Mouse (Mus musculus): ENCODE measurements around the gene Chp1. TPM values are rescaled to one million over a fixed set of nuclear protein-coding genes. Genes with fewer than 3 reads are reported as not detected.

Gene Chp1
- total RNA-seq, 2 experiments from 2014 or later: 75.1 to 80.9 TPM

DNA sequence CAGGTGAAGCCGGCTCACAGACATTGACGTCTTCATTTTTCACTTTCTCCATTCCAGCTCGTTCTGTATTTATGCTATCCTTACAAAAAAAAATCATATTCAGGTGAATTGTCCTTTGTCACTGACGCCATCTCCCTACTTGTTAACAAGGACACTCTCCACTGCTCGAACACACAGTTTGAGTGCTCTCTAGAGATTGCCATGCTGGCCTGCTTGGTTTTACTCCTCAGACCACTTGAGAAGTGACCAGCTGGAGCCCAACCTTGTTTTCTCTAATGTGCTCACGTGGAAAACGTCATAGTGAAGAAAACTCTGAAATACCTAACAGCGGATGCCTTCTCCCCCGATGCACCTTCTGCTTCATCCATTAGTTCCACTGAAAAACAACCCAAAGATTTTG is 8.7 kb upstream of the Chp1 start:
- intact Hi-C loops (cut with DNase I): no loop called here
- no peak for TF ChIP-seq CTCF (IDR thresholded peaks at IDR 0.05)
- Histone ChIP-seq H3K27ac (no peak overlapping the region), H3K4me3 (no peak overlapping the region)
- DNase-seq: no peak

DNA sequence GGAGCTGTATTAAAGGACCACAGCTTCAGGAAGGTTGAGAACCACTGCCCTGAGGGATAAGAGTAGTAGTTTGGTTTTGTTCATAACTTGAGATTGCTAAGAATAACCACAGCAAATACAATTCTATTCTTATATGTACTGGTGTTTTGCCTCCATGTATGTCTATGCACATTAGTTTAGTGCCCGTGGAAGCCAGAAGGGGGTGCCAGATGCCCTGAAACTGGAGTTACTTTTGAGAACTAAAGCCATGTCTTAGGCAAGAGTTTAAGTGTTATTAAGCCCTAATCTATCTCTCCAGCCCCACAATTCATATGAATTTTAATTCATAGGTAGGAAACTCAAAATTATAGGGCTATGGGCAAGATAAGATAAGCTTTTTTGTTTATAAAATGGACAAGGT is 5.4 kb upstream of the Chp1 start:
- DNase-seq: peak; percentile 62
- Histone ChIP-seq H3K27ac (no peak overlapping the region), H3K4me3 (no peak overlapping the region)
- TF ChIP-seq CTCF (IDR thresholded peaks at IDR 0.05): peak; percentile 67
- intact Hi-C loops (cut with DNase I): no loop called here

DNA sequence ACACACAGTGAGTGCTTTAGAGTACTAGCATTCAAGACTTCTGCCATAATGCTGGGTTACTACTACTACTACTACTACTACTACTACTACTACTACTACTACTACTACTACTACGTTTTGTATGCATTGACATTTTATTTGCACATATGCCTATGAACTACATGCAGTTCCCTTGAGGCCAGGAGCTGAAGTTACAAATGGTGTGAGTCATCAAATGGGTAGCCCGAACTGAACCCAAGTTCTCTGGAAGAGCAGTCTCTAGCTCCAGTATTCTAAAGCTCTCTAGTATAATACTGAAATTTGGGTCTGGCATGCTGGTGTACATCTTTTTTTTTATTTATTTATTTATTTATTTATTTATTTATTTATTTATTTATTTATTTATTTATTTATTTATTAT is 3.8 kb upstream of the Chp1 start:
- Histone ChIP-seq H3K4me3 (no peak overlapping the region), H3K27ac (no peak overlapping the region)
- TF ChIP-seq CTCF (IDR thresholded peaks at IDR 0.05): no peak
- intact Hi-C loops (cut with DNase I): no loop called here
- no peak for DNase-seq

DNA sequence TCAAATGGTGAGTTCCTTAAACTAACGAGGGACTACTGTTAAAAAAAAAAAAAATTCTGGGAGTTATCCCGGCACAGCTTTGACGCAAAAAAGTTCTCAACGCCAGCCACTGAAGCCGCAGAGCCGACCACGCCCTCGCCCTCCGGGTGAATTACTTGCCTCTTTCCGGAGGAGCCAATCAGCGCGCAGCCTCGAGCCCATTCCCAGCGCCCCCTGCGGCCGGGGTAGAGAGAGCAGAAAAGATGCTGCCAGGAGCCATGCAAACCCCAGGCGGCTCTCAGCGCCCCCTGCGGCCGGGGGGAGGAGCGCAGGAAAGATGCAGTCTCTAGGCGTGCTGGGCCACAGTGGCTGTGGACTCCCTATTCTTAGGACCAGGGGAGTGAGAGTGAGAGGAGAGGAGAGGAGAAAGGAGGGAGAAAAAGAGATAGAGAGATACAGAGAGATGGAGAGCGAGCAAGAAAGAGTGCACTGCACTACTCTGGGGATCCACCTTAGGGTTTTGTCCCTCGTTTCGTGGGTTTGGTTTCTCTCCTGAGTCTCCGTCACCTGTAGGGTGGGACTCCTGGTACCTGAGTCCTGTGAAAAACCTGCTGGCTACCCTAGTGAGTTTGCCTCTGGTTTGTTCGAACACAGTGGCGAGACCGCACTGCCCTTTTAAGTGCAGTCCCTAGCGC is 512 bp upstream of the Chp1 start:
- TF ChIP-seq CTCF (IDR thresholded peaks at IDR 0.05): peak; percentile 99; the same call in 1 of the 2 replicates
- peak overlapping the region; percentile 94 for H3K27ac ChIP-seq
- peak; percentile 96 for DNase-seq
- peak overlapping the region; percentile 93 for H3K4me3 ChIP-seq
- intact Hi-C loops (cut with DNase I): loop anchor here (1.0 to 5.0 kb wide), 3 partner anchors 48 to 130 kb away; partner anchors contain the start of genes Ino80 and Rtf1

DNA sequence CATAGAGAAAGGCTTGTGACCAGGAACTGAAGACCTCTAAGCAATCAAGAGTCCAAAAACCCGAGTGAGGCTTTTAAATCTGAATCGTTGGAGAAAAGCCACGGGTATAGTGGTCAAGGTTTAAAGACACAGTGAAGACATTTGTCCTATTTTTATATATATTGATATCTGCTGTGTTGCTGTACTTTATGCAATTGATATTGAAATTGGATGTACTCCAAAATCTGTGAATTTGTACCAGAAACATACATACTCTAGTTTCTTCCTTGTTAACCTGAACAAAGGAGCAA is 819 bp downstream of the Chp1 start:
- intact Hi-C loops (cut with DNase I): loop anchor here (5.0 kb wide), 1 partner anchor 129 kb away; the partner anchor contains the start of gene Rtf1
- Histone ChIP-seq H3K4me3 (peak overlapping the region; percentile 93), H3K27ac (peak overlapping the region; percentile 94)
- no peak for DNase-seq
- no peak for TF ChIP-seq CTCF (IDR thresholded peaks at IDR 0.05)

DNA sequence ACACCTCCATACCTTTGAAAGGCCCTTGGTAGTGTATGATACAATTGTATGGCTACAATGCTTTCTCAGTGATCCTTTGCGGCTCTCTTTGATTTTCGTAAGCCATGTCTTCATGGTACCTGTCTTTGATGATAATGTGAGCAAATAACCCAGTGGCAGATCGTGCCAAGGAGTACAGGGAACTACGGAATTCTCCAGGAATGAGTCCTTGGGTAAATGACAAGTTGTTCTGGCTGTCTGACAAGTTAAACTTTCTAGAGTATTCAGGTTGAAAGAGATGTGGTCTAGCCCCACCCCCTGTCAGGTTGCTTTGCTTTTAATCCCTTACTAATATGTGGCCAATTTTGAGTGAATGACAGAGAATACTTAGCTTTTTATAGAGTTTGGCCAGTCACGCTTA is 1.2 kb downstream of the Chp1 start:
- DNase-seq: no peak
- TF ChIP-seq CTCF (IDR thresholded peaks at IDR 0.05): no peak
- intact Hi-C loops (cut with DNase I): loop anchor here (5.0 kb wide), 1 partner anchor 129 kb away; the partner anchor contains the start of gene Rtf1
- peak overlapping the region; percentile 93 for H3K4me3 ChIP-seq
- peak overlapping the region; percentile 94 for H3K27ac ChIP-seq

DNA sequence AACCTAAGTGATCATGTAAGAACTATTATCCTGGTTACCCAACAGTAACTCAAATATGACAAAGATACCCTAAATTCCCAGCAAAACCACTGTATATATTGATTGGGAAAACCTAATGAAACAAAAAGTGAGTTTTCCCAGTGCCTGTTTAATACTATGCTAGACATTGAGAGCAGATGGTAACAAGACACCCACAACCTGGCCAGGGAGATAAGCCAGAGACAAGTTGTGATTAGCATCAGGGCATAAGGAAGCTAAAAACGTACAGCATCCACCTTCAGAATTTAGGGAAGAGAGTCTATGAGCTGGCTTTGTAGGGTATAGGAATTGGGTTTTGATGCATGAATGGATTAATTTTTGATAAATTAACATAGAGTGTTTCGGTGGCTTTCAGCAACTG is 2.2 kb downstream of the Chp1 start:
- intact Hi-C loops (cut with DNase I): loop anchor here (5.0 kb wide), 1 partner anchor 128 kb away; the partner anchor contains the start of gene Rtf1
- no peak for TF ChIP-seq CTCF (IDR thresholded peaks at IDR 0.05)
- no peak for DNase-seq
- no peak overlapping the region for H3K4me3 ChIP-seq
- H3K27ac ChIP-seq: no peak overlapping the region

DNA sequence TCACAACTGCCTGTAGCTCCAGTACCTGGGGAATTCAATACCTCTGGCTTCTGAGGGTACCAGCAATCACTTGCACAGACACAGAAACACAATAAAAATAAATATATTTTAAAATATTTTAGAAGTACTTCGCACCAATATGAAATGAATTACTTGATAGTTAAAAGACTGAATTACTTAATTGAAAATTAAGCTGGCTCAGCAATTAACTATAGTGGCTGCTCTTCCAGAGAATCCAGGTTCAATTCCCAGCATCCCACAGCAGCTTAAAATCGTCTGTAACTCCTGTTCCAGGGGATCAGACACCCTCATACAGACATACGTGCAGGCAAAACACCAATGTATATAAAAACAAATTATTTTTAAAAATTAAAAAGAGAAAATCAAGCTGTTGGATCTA is 10.5 kb downstream of the Chp1 start:
- Histone ChIP-seq H3K4me3 (no peak overlapping the region), H3K27ac (no peak overlapping the region)
- DNase-seq: no peak
- no peak for TF ChIP-seq CTCF (IDR thresholded peaks at IDR 0.05)
- intact Hi-C loops (cut with DNase I): no loop called here

DNA sequence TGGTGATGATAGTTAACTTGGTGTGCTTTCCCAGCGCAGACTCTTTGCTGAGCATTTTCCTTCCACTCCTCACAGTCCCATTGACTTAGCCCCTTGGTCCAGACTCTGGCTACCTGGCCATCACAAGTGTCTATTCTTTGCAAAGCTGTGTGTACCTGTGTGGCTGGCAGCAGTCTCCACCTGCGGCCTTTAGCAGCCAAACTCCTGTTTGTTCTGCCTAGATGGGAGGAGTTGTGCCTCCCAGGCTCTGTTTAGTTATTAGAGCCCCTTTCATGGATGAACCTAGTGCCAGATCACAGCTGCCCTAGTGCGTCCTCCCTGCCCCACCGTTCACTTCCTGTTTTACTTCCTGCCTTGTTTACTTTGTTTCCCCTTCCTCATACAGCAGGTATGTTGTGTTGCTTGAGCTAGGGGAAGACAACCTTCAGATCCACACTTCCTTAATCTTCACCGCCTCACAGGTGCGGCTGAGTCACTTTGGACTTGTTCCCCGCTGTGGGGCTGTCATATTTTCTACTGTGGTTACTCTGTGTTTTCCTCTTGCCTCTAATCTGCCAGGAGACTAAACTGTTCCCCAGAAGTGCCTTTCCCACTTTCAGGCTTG is 11.3 kb downstream of the Chp1 start:
- no peak for DNase-seq
- intact Hi-C loops (cut with DNase I): no loop called here
- H3K4me3 ChIP-seq: no peak overlapping the region
- TF ChIP-seq CTCF (IDR thresholded peaks at IDR 0.05): no peak
- 0 out of 2 replicates have a peak overlapping the region, but pooled peaks have one; percentile 20 for H3K27ac ChIP-seq

DNA sequence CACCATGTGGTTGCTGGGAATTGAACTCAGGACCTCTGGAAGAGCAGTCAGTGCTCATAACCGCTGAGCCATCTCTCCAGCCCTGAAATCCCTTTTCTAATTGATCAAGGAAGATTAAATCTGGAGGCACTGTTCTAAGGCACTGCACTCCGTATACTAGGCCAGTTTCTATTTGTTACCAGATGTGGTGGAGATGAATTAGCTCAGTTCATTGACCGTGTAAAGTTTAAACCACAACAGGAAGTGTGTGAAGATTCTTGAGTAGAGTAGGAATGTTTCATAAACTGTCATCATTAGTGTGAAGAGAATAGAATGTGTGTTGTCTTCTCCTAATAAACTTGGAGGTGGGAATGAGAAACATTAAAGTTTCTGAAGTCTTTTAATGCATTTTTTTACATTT is 14.3 kb downstream of the Chp1 start:
- H3K4me3 ChIP-seq: no peak overlapping the region
- intact Hi-C loops (cut with DNase I): no loop called here
- no peak for DNase-seq
- H3K27ac ChIP-seq: no peak overlapping the region
- TF ChIP-seq CTCF (IDR thresholded peaks at IDR 0.05): no peak

DNA sequence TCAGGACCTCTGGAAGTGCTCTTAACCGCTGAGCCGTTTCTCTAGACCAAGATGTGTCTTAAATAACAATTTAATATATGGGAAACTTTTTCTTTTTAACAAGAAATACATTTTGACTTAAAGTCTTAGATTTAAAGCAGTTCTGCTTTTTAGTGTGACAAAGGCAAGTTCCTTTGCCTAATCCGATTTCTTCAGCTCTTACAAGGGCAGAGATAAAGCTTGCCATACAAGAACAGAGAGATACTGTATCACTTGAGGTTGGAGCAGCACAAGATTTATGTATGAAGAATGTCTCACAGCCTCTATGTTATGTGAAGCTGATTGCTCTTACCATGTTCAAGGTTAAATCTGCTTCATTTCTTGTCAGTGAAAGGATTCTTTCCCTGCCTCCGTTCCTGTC is 17.8 kb downstream of the Chp1 start:
- no peak for TF ChIP-seq CTCF (IDR thresholded peaks at IDR 0.05)
- intact Hi-C loops (cut with DNase I): no loop called here
- Histone ChIP-seq H3K27ac (no peak overlapping the region), H3K4me3 (no peak overlapping the region)
- DNase-seq: no peak

DNA sequence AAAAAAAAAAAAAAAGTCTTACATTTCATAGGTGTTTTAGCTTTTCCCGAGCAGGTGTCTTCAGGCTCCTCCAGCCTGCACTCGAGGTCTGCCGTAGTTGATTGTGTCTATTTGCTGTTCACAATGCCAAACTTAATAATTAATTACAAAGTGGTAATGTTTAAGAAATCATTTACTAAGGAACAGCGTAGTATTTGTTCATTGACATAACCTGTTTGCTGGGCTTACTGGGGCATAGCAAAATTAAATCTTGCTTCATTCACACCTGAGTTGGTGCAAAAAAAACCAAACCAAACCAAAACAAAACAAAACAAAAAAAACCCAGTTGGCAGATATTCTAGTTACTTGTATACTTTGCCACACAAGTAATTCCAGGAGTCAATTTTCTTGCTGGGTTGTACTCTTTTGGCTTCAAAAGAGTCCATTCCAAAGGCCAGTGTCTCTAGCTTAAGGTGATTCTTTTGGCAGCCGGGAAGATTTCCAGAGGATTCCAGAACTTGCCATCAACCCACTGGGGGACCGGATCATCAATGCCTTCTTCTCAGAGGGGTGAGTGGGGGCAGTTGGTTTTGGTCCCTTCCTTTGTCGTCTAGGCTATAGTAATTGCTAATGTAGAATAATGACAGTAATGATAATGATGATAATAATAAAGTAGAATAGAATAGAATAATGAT is 18.8 kb downstream of the Chp1 start:
- Histone ChIP-seq H3K4me3 (no peak overlapping the region), H3K27ac (no peak overlapping the region)
- DNase-seq: no peak
- intact Hi-C loops (cut with DNase I): no loop called here
- TF ChIP-seq CTCF (IDR thresholded peaks at IDR 0.05): no peak

DNA sequence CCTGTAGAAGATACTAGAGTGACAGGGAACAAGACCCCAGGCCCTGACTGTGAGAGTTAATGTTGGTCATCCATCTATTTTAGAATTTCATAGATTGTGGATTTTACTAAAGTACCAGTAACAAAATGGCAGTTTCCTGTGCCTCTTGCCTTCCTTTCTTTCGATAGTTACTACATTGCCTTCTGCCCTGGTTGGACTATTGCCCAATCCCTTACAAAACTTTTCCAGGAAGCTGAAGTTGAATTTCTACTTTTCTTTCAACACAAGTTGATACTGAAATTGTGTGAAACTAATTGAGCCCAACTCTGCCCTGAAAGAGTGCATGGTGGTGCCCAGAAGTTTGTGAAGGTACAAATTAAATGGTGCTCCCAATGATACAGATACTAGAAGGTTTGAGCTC is 25.0 kb downstream of the Chp1 start:
- no peak for DNase-seq
- TF ChIP-seq CTCF (IDR thresholded peaks at IDR 0.05): no peak
- no peak overlapping the region for H3K4me3 ChIP-seq
- intact Hi-C loops (cut with DNase I): no loop called here
- H3K27ac ChIP-seq: no peak overlapping the region
